Mouse (Mus musculus) kidney, embryonic 15.5 days (tissue): ENCODE measurements around the gene Parp9. TPM values are rescaled to one million over a fixed set of nuclear protein-coding genes. Genes with fewer than 3 reads are reported as not detected.
"Not testable (repeated sequence)": the region's sequence is repeated elsewhere in the genome, so short reads cannot be mapped to it uniquely, and the experiment has no call there.

Experiments used
- ATAC-seq: fragments of 200-750 bp; cut with Nextera tagmentation; replicated peaks from 2 replicates; pipeline ENCODE4 v1.8.0; 2017; ENCODE audit warnings: moderate TSS enrichment; ENCODE audit not compliant: low FRiP score
- H3K27ac ChIP-seq: fragments of 300-500 bp; sonication (generic); 2 replicates; pipeline ENCODE4 v1.5.1; 2015; ENCODE audit warnings: mild to moderate bottlenecking, inconsistent platforms
- H3K27me3 ChIP-seq: fragments of 300-500 bp; sonication (generic); 2 replicates; pipeline ENCODE4 v1.6.1; 2015; ENCODE audit warnings: inconsistent platforms
- H3K36me3 ChIP-seq: fragments of 300-500 bp; sonication (generic); 2 replicates; pipeline ENCODE4 v1.6.1; 2015; ENCODE audit warnings: inconsistent platforms
- H3K4me1 ChIP-seq: fragments of 300-500 bp; sonication (generic); 2 replicates; pipeline ENCODE4 v1.6.1; 2015; ENCODE audit warnings: inconsistent platforms
- H3K4me2 ChIP-seq: fragments of 300-500 bp; sonication (generic); 2 replicates; pipeline ENCODE4 v1.6.1; 2015; ENCODE audit warnings: moderate library complexity, mild to moderate bottlenecking, inconsistent platforms
- H3K4me3 ChIP-seq: fragments of 300-500 bp; sonication (generic); replicated peaks from 2 replicates; pipeline ENCODE4 v1.5.1; 2015; ENCODE audit warnings: mild to moderate bottlenecking, inconsistent platforms
- H3K9ac ChIP-seq: fragments of 300-500 bp; sonication (generic); 2 replicates; pipeline ENCODE4 v1.6.1; 2015; ENCODE audit warnings: mild to moderate bottlenecking, inconsistent platforms
- H3K9me3 ChIP-seq: fragments of 300-500 bp; sonication (generic); replicated peaks from 2 replicates; pipeline ENCODE4 v1.6.1; 2016; ENCODE audit warnings: inconsistent platforms
- WGBS: fragments of 180-500 bp; shearing (Covaris S2); methylation state at CpG from one replicate; pipeline ENCODE4 v1.1.7; 2015; ENCODE audit warnings: mixed read lengths; 5-methylcytosine and 5-hydroxymethylcytosine counted together
- polyA plus RNA-seq: library from polyadenylated mRNA; unstranded; fragments of >200 nt; fragmentation: Nextera tagmentation; extraction: Ambion mirVana; gene quantifications from 2 replicates; pipeline ENCODE4 v1.2.1, GENCODE M21; 2015

The Parp9 gene
- 4.5 and 5.5 TPM in 2 replicates for polyA plus RNA-seq

GRCm38 (mm10) chr16:35938211-35939151 lies at the start of gene Parp9, which contains the start of gene Dtx3l:
Parp9 (plus strand) TSS chr16:35938470.
Dtx3l (minus strand) TSS chr16:35939151.
- ATAC-seq: peak; percentile 65
- no peaks in the 10 kb centered on the region for H3K9me3 ChIP-seq
- H3K36me3 ChIP-seq: no peaks in the 10 kb centered on the region
- WGBS: under 1% methylated on average over 52 of the region's 52 CpGs
- H3K27ac ChIP-seq: peak within 1 kb of the TSS; percentile 60
- H3K4me1 ChIP-seq: peaks cover 10% of the 10 kb centered on the region
- H3K9ac ChIP-seq: peak within 1 kb of the TSS; percentile 59
- peak within 1 kb of the TSS; percentile 92 for H3K4me2 ChIP-seq
- H3K27me3 ChIP-seq: peaks cover 7% of the 10 kb centered on the region; the same call in 1 of the 2 replicates
- peak within 1 kb of the TSS; percentile 71 for H3K4me3 ChIP-seq

- no peaks in the 10 kb centered on the region for H3K27me3 ChIP-seq
- H3K4me3 ChIP-seq: no peak overlapping the region
- no peaks in the 10 kb centered on the region for H3K36me3 ChIP-seq
- no peak for ATAC-seq
- no peaks in the 10 kb centered on the region for H3K9me3 ChIP-seq
- WGBS: 92% methylated on average over 5 of the region's 5 CpGs
- H3K4me1 ChIP-seq: no peaks in the 10 kb centered on the region
- H3K9ac ChIP-seq: no peak overlapping the region
- H3K27ac ChIP-seq: no peak overlapping the region
- H3K4me2 ChIP-seq: no peak overlapping the region
Observed at GRCm38 (mm10) chr16:35888910-35889309, 49.4 kb upstream of the Parp9 start.

- ATAC-seq: no peak
Observed at GRCm38 (mm10) chr16:35890645-35891044, 47.6 kb upstream of the Parp9 start.

GRCm38 (mm10) chr16:35891603-35892002 lies 46.7 kb upstream of the Parp9 start:
- not testable (repeated sequence) for H3K9me3 ChIP-seq, H3K4me3 ChIP-seq, H3K36me3 ChIP-seq, H3K9ac ChIP-seq, ATAC-seq, H3K4me2 ChIP-seq, H3K27ac ChIP-seq, H3K4me1 ChIP-seq, H3K27me3 ChIP-seq
- whole genome bisulfite sequencing: 76% methylated on average over 5 of the region's 5 CpGs

More at GRCm38 (mm10) chr16:35890645-35891044, 47.6 kb upstream of the Parp9 start:
- Histone ChIP-seq H3K27me3 (no peaks in the 10 kb centered on the region), H3K4me1 (no peaks in the 10 kb centered on the region), H3K4me2 (no peak overlapping the region), H3K9ac (no peak overlapping the region), H3K27ac (no peak overlapping the region), H3K9me3 (no peaks in the 10 kb centered on the region), H3K4me3 (no peak overlapping the region), H3K36me3 (no peaks in the 10 kb centered on the region)
- WGBS: 74% methylated on average over 3 of the region's 3 CpGs

GRCm38 (mm10) chr16:35894997-35895396 lies 43.3 kb upstream of the Parp9 start:
- ATAC-seq: no peak
- Histone ChIP-seq H3K27ac (no peak overlapping the region), H3K9me3 (no peaks in the 10 kb centered on the region), H3K4me2 (no peak overlapping the region), H3K36me3 (no peaks in the 10 kb centered on the region), H3K4me1 (no peaks in the 10 kb centered on the region), H3K9ac (no peak overlapping the region), H3K27me3 (no peaks in the 10 kb centered on the region), H3K4me3 (no peak overlapping the region)
- WGBS: 30% methylated on average over 6 of the region's 6 CpGs

- Histone ChIP-seq H3K36me3 (no peaks in the 10 kb centered on the region), H3K4me3 (no peak overlapping the region), H3K9me3 (no peaks in the 10 kb centered on the region), H3K9ac (no peak overlapping the region), H3K27me3 (no peaks in the 10 kb centered on the region), H3K4me1 (no peaks in the 10 kb centered on the region), H3K4me2 (no peak overlapping the region), H3K27ac (no peak overlapping the region)
- ATAC-seq: no peak
- 76% methylated on average over 3 of the region's 3 CpGs for WGBS
Observed at GRCm38 (mm10) chr16:35900541-35900940, 37.7 kb upstream of the Parp9 start.

- Histone ChIP-seq H3K27ac (no peak overlapping the region), H3K27me3 (no peaks in the 10 kb centered on the region), H3K36me3 (no peaks in the 10 kb centered on the region), H3K9ac (no peak overlapping the region), H3K4me2 (no peak overlapping the region), H3K4me1 (peaks cover 7% of the 10 kb centered on the region; the same call in 1 of the 2 replicates), H3K9me3 (no peaks in the 10 kb centered on the region), H3K4me3 (no peak overlapping the region)
- WGBS: 89% methylated on average over 6 of the region's 6 CpGs
- ATAC-seq: no peak
Observed at GRCm38 (mm10) chr16:35903014-35903640, 35.1 kb upstream of the Parp9 start.

- no peaks in the 10 kb centered on the region for H3K9me3 ChIP-seq
- 66% methylated on average over 4 of the region's 4 CpGs for WGBS
- no peak overlapping the region for H3K4me2 ChIP-seq
- no peak overlapping the region for H3K9ac ChIP-seq
- H3K27me3 ChIP-seq: no peaks in the 10 kb centered on the region
- no peak for ATAC-seq
- no peak overlapping the region for H3K4me3 ChIP-seq
- peaks cover 7% of the 10 kb centered on the region; the same call in 1 of the 2 replicates for H3K4me1 ChIP-seq
- no peak overlapping the region for H3K27ac ChIP-seq
- no peaks in the 10 kb centered on the region for H3K36me3 ChIP-seq
Observed at GRCm38 (mm10) chr16:35904121-35904736, 34.0 kb upstream of the Parp9 start.

- no peaks in the 10 kb centered on the region for H3K36me3 ChIP-seq
- no peaks in the 10 kb centered on the region for H3K9me3 ChIP-seq
- H3K27me3 ChIP-seq: no peaks in the 10 kb centered on the region
- no peak for ATAC-seq
- peaks cover 7% of the 10 kb centered on the region; the same call in 1 of the 2 replicates for H3K4me1 ChIP-seq
- H3K4me2 ChIP-seq: no peak overlapping the region
- H3K9ac ChIP-seq: no peak overlapping the region
- 68% methylated on average over 3 of the region's 3 CpGs for WGBS
- H3K4me3 ChIP-seq: no peak overlapping the region
- H3K27ac ChIP-seq: no peak overlapping the region
Observed at GRCm38 (mm10) chr16:35905355-35905754, 32.9 kb upstream of the Parp9 start.

- H3K4me1 ChIP-seq: peaks cover 7% of the 10 kb centered on the region; the same call in 1 of the 2 replicates
- ATAC-seq: no peak
- no peak overlapping the region for H3K9ac ChIP-seq
- no peaks in the 10 kb centered on the region for H3K36me3 ChIP-seq
- H3K27ac ChIP-seq: no peak overlapping the region
- no peak overlapping the region for H3K4me3 ChIP-seq
- H3K4me2 ChIP-seq: no peak overlapping the region
- 68% methylated on average over 6 of the region's 6 CpGs for WGBS
- H3K27me3 ChIP-seq: no peaks in the 10 kb centered on the region
- no peaks in the 10 kb centered on the region for H3K9me3 ChIP-seq
Observed at GRCm38 (mm10) chr16:35905819-35906485, 32.3 kb upstream of the Parp9 start.

GRCm38 (mm10) chr16:35906887-35907286 lies 31.4 kb upstream of the Parp9 start:
- Histone ChIP-seq H3K27ac (no peak overlapping the region), H3K4me3 (no peak overlapping the region), H3K9ac (no peak overlapping the region), H3K36me3 (no peaks in the 10 kb centered on the region), H3K4me1 (peaks cover 7% of the 10 kb centered on the region; the same call in 1 of the 2 replicates), H3K4me2 (no peak overlapping the region), H3K9me3 (no peaks in the 10 kb centered on the region), H3K27me3 (no peaks in the 10 kb centered on the region)
- WGBS: 49% methylated on average over 7 of the region's 7 CpGs
- ATAC-seq: no peak; the same call in 1 of the 2 replicates
